Mouse (Mus musculus) intestine, embryonic 15.5 days (tissue): ENCODE results near the gene Nop10. TPM values are rescaled to one million over a fixed set of nuclear protein-coding genes. Genes with fewer than 3 reads are reported as not detected.
A peak's percentile ranks its signal among the peaks of the same experiment; 100 is the strongest.

Experiments used
- ATAC-seq: fragments of 200-750 bp; cut with Nextera tagmentation; 2 replicates; pipeline ENCODE4 v1.8.0; 2017; ENCODE audit warnings: moderate TSS enrichment, moderate library complexity
- H3K27ac ChIP-seq: fragments of 300-500 bp; sonication (generic); 2 replicates; pipeline ENCODE4 v1.5.1; 2015; ENCODE audit warnings: mild to moderate bottlenecking, inconsistent platforms
- H3K27me3 ChIP-seq: fragments of 300-500 bp; sonication (generic); replicated peaks from 2 replicates; pipeline ENCODE4 v1.6.1; 2015; ENCODE audit warnings: inconsistent platforms
- H3K36me3 ChIP-seq: fragments of 300-500 bp; sonication (generic); 2 replicates; pipeline ENCODE4 v1.6.1; 2015; ENCODE audit warnings: inconsistent platforms
- H3K4me1 ChIP-seq: fragments of 300-500 bp; sonication (generic); replicated peaks from 2 replicates; pipeline ENCODE4 v1.6.1; 2015; ENCODE audit warnings: inconsistent platforms
- H3K4me2 ChIP-seq: fragments of 300-500 bp; sonication (generic); replicated peaks from 2 replicates; pipeline ENCODE4 v1.6.1; 2015; ENCODE audit warnings: mild to moderate bottlenecking, inconsistent platforms
- H3K4me3 ChIP-seq: fragments of 300-500 bp; sonication (generic); replicated peaks from 2 replicates; pipeline ENCODE4 v1.5.1; 2015; ENCODE audit warnings: inconsistent platforms
- H3K9ac ChIP-seq: fragments of 300-500 bp; sonication (generic); 2 replicates; pipeline ENCODE4 v1.6.1; 2015; ENCODE audit warnings: inconsistent platforms
- H3K9me3 ChIP-seq: fragments of 300-500 bp; sonication (generic); 2 replicates; pipeline ENCODE4 v1.6.1; 2016; ENCODE audit warnings: inconsistent platforms
- WGBS: fragments of 180-500 bp; shearing (Covaris S2); methylation state at CpG from one replicate; pipeline ENCODE4 v1.1.7; 2015; 5-methylcytosine and 5-hydroxymethylcytosine counted together
- polyA plus RNA-seq: library from polyadenylated mRNA; unstranded; fragments of >200 nt; fragmentation: Nextera tagmentation; extraction: Ambion mirVana; gene quantifications from 2 replicates; pipeline ENCODE4 v1.2.1, GENCODE M21; 2015

Gene Nop10
- polyA plus RNA-seq: 256 and 271 TPM in 2 replicates

DNA sequence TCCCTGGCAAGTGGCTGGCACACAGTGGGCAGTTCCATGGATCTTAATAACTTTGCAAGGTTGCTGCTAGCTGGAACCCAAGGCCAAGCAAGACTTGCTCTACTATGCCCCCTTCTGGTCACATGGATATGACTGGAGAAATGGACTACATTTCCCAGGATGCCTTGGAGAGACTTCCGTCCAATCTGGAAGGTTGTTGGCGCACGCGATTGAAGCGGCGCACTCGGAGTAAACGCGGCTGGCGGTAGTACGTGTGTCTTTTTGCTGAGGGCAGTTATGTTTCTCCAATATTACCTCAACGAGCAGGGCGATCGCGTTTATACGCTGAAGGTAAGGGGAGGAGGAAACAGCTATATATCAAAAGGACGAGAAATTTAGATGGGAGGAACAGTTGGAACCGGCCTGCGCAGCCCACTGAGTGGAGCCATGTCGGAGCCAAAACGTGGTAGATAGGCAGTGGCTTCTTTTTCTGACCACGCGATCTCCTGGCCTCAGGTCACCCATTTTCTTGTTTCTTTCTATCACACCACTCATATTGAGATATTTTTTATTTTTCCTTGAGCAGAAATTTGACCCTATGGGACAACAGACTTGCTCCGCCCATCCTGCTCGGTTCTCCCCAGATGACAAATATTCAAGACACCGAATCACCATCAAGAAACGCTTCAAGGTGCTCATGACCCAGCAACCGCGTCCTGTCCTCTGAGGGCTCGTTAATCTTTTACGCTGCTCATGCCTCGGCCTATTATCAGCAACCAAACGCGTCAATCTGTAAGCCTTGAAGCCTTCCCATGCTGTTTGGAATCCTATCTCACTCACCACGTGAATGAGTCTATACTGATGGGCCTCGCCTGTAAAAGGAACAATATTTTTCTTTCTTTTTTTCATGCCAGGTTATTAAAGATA is at the start of gene Nop10:
Gene Nop10, plus strand, starts transcription at position 179 of the 906 bp plus-strand sequence.
- Histone ChIP-seq H3K9ac (peak within 1 kb of the TSS; percentile 52), H3K4me3 (peak within 1 kb of the TSS; percentile 60), H3K36me3 (no peaks in the 10 kb centered on the region), H3K4me2 (peak within 1 kb of the TSS; percentile 69), H3K27me3 (no peaks in the 10 kb centered on the region), H3K4me1 (peaks cover 13% of the 10 kb centered on the region), H3K27ac (peak within 1 kb of the TSS; percentile 70), H3K9me3 (no peaks in the 10 kb centered on the region)
- WGBS: under 1% methylated on average over 36 of the region's 36 CpGs
- peak; percentile 69 for ATAC-seq

DNA sequence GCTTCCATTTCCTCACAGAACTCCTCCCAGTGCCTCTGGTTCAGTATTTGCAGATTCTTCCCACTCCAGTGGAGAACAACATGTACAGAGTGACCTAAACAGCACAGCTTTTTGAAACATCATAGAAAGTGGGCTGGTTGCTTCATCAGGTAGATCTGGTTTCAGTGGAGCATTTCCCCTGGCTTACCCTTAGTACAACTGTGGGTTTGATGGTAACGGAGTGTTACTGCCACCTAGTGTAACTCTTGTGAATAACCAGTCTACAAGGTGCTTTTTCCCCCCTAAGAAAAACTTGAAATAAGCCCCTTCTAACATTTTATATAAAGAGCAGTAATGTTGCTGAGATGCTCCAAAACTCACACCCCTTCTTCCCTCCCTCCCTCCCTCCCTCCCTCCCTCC is 45.7 kb upstream of the Nop10 start:
- Histone ChIP-seq H3K9ac (no peak overlapping the region), H3K4me2 (no peak overlapping the region), H3K36me3 (no peaks in the 10 kb centered on the region), H3K9me3 (no peaks in the 10 kb centered on the region), H3K4me3 (no peak overlapping the region), H3K4me1 (no peaks in the 10 kb centered on the region), H3K27ac (no peak overlapping the region), H3K27me3 (no peaks in the 10 kb centered on the region)
- ATAC-seq: no peak
- 3% methylated on average over 1 of the region's 1 CpGs for whole genome bisulfite sequencing

DNA sequence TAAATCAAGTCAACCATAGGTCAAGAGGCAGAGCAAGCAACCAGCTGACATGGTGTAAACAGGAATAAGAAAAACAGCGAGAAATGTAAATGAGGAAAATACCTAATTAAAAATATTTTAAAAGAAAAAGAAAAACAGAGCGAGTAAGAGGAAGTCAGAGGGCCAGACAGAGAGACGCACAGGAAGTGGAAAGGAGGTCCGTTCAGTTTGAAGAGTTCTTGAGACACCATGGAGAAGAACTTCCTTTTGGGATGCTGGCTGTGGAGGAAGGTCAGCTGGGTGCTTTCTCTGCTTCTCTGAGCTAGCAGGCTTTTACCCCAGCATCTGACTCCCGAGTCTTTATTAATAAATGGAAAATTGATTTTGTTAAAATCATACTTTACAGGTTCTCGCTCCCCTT is 44.1 kb upstream of the Nop10 start:
- Histone ChIP-seq H3K36me3 (no peaks in the 10 kb centered on the region), H3K27me3 (no peaks in the 10 kb centered on the region), H3K9ac (no peak overlapping the region), H3K27ac (no peak overlapping the region), H3K4me2 (no peak overlapping the region), H3K4me3 (no peak overlapping the region), H3K9me3 (no peaks in the 10 kb centered on the region), H3K4me1 (no peaks in the 10 kb centered on the region)
- ATAC-seq: no peak
- 63% methylated on average over 6 of the region's 6 CpGs for WGBS

DNA sequence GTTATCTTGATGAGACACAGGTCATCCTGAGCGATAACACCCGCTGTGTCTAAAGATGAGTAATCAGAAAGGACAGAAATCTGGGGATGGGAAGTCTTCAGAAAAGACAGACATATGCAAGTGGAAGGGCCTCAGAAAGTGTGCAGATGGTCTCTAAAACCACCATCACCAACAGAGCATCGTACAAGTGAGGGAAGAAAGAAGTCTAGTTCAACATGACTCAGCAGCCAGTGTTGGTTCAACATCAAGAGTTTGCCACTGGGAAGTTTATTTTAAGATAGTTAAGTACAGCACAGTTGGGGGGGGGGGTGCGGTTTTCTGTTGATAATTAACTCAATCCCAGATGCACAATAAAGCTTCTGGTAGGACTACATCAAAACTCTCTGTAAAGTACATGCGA is 40.8 kb upstream of the Nop10 start:
- Histone ChIP-seq H3K36me3 (no peaks in the 10 kb centered on the region), H3K4me1 (no peaks in the 10 kb centered on the region), H3K4me3 (no peak overlapping the region), H3K27ac (no peak overlapping the region), H3K27me3 (no peaks in the 10 kb centered on the region), H3K9me3 (no peaks in the 10 kb centered on the region), H3K9ac (no peak overlapping the region), H3K4me2 (no peak overlapping the region)
- ATAC-seq: no peak
- WGBS: 71% methylated on average over 5 of the region's 5 CpGs

DNA sequence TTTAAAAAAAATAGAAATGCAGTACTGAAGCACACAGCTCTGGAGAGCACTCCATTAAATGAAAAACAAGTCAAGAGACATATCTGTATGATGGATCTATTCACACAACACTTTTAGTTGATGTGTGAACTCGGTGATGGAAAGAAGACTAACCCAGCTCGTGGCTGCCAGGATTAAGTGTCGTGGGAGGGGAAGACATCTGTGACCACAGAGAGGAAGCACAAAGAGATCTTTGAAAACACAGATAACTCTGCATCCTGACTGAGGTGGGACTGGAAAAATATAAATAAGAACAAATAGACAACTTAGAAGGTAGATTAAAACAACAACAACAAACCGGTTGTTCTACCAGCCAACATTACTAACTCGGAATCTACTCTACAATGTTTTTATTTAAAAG is 39.1 kb upstream of the Nop10 start:
- Histone ChIP-seq H3K27ac (no peak overlapping the region), H3K9ac (no peak overlapping the region), H3K36me3 (no peaks in the 10 kb centered on the region), H3K27me3 (no peaks in the 10 kb centered on the region), H3K4me2 (no peak overlapping the region), H3K9me3 (no peaks in the 10 kb centered on the region), H3K4me1 (no peaks in the 10 kb centered on the region), H3K4me3 (no peak overlapping the region)
- 65% methylated on average over 5 of the region's 5 CpGs for WGBS
- ATAC-seq: no peak

DNA sequence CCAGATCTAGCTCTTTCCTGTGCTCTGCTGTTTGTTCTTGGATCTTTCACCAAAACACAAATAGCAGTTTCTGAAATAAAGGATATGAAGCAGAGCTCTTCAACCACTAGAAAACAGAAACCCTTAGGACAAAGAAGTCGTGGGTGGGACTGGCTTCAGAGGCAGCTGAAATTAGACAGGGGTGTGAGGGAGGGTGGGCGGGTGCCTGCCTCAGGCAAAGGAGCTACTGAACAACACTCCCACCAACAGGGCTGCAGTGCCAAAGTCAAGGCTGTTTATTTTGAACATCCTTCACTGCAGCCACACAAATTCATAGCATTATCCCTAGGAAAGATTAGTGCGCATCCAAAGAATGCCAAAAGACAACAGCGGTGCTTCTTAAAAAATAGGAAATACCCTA is 37.4 kb upstream of the Nop10 start:
- no peak overlapping the region for H3K27ac ChIP-seq
- ATAC-seq: no peak
- H3K9ac ChIP-seq: no peak overlapping the region
- no peaks in the 10 kb centered on the region for H3K9me3 ChIP-seq
- H3K4me3 ChIP-seq: no peak overlapping the region
- no peaks in the 10 kb centered on the region for H3K36me3 ChIP-seq
- no peak overlapping the region for H3K4me2 ChIP-seq
- H3K27me3 ChIP-seq: no peaks in the 10 kb centered on the region
- WGBS: 56% methylated on average over 4 of the region's 4 CpGs
- H3K4me1 ChIP-seq: no peaks in the 10 kb centered on the region

DNA sequence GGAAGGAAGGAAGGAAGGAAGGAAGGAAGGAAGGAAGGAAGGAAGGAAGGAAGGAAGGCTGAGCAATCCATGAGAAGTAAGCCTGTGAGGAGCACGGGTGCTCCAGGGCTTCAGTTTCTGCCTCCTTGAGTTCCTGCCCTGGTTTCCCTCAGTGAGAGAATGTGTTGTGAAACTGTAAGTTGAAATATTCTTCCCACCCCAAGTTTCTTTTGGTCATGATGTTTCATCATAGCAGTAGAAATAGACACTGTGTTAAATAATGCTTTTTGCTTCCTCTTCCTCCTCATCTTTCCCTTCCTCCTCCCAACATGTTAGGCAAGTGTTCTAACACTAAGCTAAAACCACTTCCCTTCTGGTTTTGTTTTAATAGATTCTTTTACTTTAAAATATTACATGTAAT is 29.1 kb upstream of the Nop10 start:
- ATAC-seq: no peak
- Histone ChIP-seq H3K27ac (no peak overlapping the region), H3K9ac (no peak overlapping the region), H3K4me2 (no peak overlapping the region), H3K4me3 (no peak overlapping the region), H3K27me3 (no peaks in the 10 kb centered on the region), H3K36me3 (no peaks in the 10 kb centered on the region), H3K9me3 (no peaks in the 10 kb centered on the region), H3K4me1 (no peaks in the 10 kb centered on the region)
- WGBS: 73% methylated on average over 1 of the region's 1 CpGs

DNA sequence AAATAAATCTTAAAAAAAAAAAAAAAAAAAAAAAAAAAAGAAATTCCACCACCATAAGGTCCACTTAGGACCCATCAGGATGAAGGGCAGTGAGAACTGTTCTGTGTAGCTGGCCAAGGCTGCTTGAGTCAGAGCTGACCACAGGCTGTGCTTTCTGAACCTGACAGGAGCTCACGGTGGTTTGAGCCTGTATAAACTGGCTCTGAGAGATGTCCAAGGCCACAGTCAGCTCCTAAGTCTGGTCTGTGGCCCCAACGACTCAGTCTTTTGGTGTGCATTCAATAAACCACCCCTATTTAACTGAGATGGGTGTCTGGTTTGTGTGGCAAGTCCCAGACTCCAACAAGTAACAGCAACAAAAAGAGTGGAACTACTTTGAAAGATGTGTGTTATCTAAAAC is 25.1 kb upstream of the Nop10 start:
- 69% methylated on average over 2 of the region's 2 CpGs for WGBS
- Histone ChIP-seq H3K4me2 (no peak overlapping the region), H3K27me3 (no peaks in the 10 kb centered on the region), H3K27ac (no peak overlapping the region), H3K36me3 (no peaks in the 10 kb centered on the region), H3K4me1 (peaks cover 13% of the 10 kb centered on the region), H3K4me3 (no peak overlapping the region), H3K9ac (no peak overlapping the region), H3K9me3 (no peaks in the 10 kb centered on the region)
- ATAC-seq: no peak

DNA sequence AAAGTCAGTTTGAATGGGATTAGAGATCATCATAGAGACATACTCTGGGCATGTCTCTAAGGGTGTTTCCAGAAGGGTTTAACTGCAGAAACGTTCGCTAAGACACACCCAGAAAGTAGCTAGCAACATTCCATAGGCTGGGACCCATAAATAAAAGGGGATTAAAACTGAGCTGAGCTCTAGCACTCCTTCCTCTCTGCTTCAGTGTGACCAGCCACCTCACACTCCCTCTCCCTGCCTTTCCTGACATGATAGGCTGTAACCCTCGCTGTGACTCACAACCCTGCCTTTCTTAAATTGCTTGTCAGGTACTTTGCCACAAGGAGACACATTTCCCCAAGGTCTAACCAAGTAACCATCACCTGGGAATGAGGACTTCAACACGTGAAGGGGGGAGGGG is 23.7 kb upstream of the Nop10 start:
- Histone ChIP-seq H3K9me3 (no peaks in the 10 kb centered on the region), H3K27me3 (no peaks in the 10 kb centered on the region), H3K4me3 (no peak overlapping the region), H3K4me1 (peaks cover 13% of the 10 kb centered on the region), H3K4me2 (0 out of 2 replicates have a peak overlapping the region, but pooled peaks have one; percentile 96), H3K9ac (no peak overlapping the region), H3K36me3 (no peaks in the 10 kb centered on the region), H3K27ac (no peak overlapping the region)
- 8% methylated on average over 4 of the region's 4 CpGs for WGBS
- no peak for ATAC-seq

DNA sequence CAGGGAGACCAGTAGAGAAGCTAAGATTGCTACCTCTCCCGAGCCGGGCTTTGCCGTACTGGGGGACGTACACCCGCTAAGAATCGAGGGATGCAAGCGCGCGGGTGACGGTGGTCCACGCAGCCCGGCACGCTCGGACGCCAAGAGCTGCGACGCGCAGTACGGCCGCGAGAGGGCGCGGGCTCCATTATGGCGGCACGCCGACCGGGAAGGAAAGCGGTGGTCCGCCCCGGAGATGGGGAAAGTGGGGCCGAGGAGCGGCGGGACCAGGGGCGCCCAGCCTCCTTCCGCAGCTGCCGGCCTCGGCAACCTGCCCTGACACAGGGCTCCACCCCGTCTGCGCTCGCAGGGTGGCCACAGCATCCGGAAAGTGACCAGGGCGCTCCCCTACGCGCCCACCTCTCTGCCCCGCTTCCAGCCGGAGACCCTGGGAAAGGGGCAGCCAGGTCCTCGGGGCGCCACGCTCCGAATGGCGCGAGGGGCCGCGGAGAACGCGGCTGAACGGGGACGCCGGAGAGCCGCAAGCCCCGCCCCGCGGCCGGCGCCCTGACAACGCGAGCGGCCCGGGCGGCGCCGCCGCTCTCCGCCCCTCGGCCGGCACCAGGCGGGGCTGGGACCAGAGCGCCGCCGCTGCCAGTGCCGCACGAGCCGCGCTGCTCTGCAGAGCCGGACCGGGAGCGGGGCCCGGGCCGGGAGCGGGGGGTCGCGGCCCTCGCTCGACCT is 22.4 kb upstream of the Nop10 start, which contains the start of gene Lpcat4:
Gene Lpcat4, plus strand, starts transcription at position 257 of the 723 bp plus-strand sequence.
- Histone ChIP-seq H3K4me1 (peaks cover 13% of the 10 kb centered on the region), H3K4me3 (peak within 1 kb of the TSS; percentile 92), H3K36me3 (no peaks in the 10 kb centered on the region), H3K9me3 (no peaks in the 10 kb centered on the region), H3K27me3 (no peaks in the 10 kb centered on the region), H3K9ac (peak within 1 kb of the TSS; percentile 72), H3K4me2 (peak within 1 kb of the TSS; percentile 96), H3K27ac (peak within 1 kb of the TSS; percentile 95)
- peak; percentile 90 for ATAC-seq
- WGBS: under 1% methylated on average over 67 of the region's 94 CpGs

DNA sequence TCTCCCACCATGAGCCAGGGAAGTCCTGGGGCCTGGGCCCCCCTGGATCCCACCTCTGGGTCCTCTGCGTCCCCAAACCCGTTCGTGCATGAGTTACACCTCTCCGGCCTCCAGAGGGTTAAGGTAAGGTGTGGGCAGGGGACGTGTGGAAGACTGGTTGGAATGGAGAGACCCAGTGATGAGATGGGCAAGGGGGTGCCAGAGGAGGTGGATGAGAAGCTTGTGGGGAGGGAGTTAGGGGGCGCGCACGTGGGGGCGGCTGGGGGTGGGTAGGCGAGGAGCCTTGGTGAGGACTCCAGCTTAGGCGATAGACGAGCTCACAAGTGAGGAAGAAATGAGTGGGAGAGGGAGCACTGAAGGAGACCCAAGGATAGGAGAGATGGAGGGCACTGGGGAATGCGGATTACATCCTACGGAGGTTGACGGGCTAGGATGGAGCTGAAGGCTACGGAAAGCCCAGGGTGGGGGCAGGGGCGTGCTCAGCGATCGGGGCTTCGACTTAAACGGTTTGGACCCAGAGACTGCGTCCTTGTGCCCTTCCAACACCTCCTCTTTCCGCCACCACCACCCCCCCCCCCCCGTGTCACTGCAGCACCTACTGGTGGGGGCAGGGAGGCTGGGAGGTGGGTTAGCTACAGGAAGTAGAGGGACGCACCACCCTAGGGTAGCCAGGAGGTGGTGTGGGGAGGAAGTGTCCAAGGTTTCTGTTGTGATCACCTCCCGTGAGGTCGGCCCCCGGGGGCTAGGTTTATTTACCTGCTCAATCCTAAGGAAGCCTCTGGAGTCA is 21.6 kb upstream of the Nop10 start:
- Histone ChIP-seq H3K9me3 (no peaks in the 10 kb centered on the region), H3K4me3 (peak overlapping the region; percentile 92), H3K27me3 (no peaks in the 10 kb centered on the region), H3K36me3 (no peaks in the 10 kb centered on the region), H3K27ac (peak overlapping the region; percentile 95), H3K4me1 (peaks cover 13% of the 10 kb centered on the region), H3K4me2 (peak overlapping the region; percentile 96), H3K9ac (peak overlapping the region; percentile 72)
- ATAC-seq: peak; percentile 38
- WGBS: under 1% methylated on average over 28 of the region's 28 CpGs

DNA sequence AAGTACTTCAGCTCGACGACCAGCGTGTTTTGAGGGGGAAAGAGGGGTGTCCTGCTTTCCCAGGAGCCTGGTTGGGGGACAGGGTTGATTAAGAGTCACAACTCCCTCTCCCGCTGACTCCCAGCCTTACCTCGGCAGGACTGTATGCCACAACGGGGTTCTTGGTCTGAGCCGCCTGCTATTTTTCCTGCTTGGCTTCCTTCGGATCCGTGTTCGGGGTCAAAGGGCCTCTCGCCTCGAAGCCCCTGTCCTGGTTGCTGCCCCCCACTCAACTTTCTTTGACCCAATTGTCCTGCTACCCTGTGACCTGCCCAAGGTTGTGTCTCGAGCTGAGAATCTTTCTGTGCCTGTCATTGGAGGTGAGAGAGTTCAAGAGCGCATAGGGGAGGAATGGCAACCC is 19.9 kb upstream of the Nop10 start:
- Histone ChIP-seq H3K27ac (no peak overlapping the region), H3K36me3 (no peaks in the 10 kb centered on the region), H3K4me3 (no peak overlapping the region), H3K9ac (no peak overlapping the region), H3K4me1 (peaks cover 15% of the 10 kb centered on the region), H3K27me3 (no peaks in the 10 kb centered on the region), H3K9me3 (no peaks in the 10 kb centered on the region), H3K4me2 (no peak overlapping the region)
- no peak for ATAC-seq
- 78% methylated on average over 14 of the region's 14 CpGs for WGBS
